Mouse (Mus musculus) gonadal fat pad, adult 2 months (tissue): ENCODE measurements at regions not wholly inside any gene's neighbourhood (a gene's known extent, or its start where the extent isn't known, plus 50 kb on each side); places are given as distances from the start of the nearest gene placed in this dataset.
"Not testable (repeated sequence)": the region's sequence is repeated elsewhere in the genome, so short reads cannot be mapped to it uniquely, and the experiment has no call there.

Experiments used
- DNase-seq: peaks from one replicate; pipeline ENCODE4 v3.0.0-alpha.2; 2012; ENCODE audit warnings: low read depth

GRCm38 (mm10) chr10:25702146-25702545, 166.1 kb upstream of the Smlr1 start:
- DNase-seq: no peak

GRCm38 (mm10) chr10:25695798-25696197, 159.7 kb upstream of the Smlr1 start:
- no peak for DNase-seq

GRCm38 (mm10) chr10:25681243-25681642, 145.2 kb upstream of the Smlr1 start:
- no peak for DNase-seq

- DNase-seq: no peak
Observed at GRCm38 (mm10) chr10:25677889-25678288, 141.8 kb upstream of the Smlr1 start.

DNA sequence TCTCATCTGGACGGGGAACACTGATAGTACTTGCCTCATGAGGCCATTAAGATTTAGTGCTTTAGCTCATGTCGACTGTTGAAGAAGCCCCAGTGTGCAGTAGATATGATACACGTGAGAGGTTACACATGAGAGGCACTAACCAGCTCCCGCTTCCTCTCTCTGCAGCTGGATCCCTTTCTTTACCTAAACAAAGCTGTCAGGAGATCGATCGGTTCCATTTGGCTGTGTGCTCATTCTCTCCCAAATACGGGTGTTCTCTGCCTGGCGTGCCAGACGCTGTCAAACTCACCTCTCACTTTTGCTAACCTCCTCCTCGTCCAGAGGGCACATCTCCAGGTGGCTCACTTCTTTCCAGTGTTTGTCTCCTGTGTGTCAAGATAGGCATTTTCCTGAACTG, 139.3 kb upstream of the Smlr1 start:
- DNase-seq: no peak

GRCm38 (mm10) chr10:25670061-25670460, 134.0 kb upstream of the Smlr1 start:
- DNase-seq: no peak

- DNase-seq: no peak
Observed at GRCm38 (mm10) chr10:25652742-25653563, 116.9 kb upstream of the Smlr1 start.

- no peak for DNase-seq
Observed at GRCm38 (mm10) chr10:25647740-25648139, 111.7 kb upstream of the Smlr1 start.

DNA sequence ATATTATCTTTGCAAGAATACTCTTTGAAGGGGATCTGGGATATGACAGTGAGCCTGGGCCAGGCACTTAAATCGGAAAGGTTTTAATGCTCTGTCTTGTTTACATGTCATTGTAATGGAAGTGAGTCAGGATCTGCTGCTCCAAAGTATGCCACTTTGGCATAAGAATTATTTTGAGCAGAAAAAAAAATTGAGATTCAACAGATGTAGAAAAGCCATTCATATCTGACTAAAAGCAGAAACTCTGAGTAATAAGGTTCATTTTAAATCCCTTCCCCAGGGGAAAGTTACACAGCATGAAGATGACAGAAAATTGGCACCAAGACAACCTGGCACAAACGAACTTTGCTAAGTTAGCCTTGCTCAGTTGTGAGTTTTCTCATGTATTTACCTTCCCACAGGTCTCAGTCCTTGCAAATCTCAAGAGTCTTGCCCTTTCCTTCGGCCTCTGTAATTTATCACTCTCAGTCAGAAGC, 107.5 kb upstream of the Smlr1 start:
- DNase-seq: no peak

DNA sequence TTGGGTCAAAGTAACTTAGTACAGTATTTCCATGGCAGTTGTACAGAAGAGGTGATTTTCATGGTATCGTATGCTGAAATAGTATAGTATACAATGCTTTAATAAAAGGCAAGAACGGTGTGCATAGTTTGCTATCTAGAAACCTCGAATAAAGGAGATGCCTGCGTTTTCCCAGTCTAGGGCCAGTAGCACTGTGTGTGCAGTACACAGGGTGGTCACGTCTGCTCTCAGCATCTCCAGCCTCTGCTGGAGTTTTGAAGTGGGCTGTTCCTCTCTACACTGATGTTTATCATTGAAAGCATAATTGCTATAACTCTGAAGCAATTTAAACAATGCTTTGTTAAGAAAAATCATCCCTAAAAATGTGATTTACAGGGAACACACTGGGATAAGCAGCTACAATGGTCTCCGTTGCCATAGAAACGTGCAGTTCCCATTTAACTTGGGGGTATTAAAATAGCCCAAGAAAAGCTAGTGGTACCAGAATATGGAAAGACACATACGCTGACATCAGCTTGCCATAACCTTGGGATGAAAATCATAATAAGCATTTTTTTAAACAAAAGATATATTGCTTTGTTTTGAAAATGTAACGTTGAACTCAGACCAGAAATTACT, 106.1 kb upstream of the Smlr1 start:
- no peak for DNase-seq

GRCm38 (mm10) chr10:25633058-25633614, 97.1 kb upstream of the Smlr1 start:
- DNase-seq: no peak

- no peak for DNase-seq
Observed at GRCm38 (mm10) chr10:25632306-25632705, 96.2 kb upstream of the Smlr1 start.

DNA sequence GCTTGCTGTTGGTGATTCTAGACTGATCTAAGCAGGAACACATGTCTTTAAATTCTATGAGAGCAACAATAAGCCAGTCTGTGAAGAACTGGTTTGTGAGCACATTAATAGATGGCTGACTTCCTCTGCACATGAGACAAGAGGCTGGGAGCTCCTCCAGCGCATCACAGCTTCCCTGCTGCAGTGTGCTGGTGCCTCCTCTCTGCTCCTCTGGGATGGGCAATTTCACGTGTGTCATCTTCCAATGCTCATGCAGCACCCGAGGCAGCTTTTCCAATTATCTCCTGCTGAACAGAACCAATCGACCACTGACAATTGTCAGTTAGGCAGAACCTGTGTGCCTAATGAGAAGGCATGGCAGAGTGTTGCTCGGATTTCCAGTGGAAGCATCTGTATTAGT, 86.5 kb upstream of the Smlr1 start:
- no peak for DNase-seq

GRCm38 (mm10) chr10:25621747-25622134, 85.7 kb upstream of the Smlr1 start:
- not testable (repeated sequence) for DNase-seq

GRCm38 (mm10) chr10:25620939-25621746, 85.1 kb upstream of the Smlr1 start:
- DNase-seq: no peak

DNA sequence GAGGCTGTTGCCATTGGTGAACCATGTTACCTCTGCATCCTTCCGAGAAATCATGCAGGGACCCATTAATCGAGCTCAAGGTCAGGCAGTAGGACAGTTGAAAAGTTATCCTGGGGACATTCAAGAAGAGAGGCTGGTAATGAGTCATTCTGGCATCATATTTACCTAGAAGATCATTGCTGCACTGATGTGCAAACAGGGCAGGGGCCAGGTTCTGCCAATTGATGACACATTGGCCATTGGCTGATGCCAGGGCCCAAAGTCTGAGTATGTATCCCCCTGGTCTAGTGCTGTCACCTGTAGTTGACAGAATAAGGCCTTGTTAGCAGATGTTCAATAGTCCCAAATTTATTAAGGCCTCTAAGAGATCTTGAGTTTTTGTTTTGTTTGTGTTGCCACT, 83.6 kb upstream of the Smlr1 start:
- DNase-seq: no peak

DNA sequence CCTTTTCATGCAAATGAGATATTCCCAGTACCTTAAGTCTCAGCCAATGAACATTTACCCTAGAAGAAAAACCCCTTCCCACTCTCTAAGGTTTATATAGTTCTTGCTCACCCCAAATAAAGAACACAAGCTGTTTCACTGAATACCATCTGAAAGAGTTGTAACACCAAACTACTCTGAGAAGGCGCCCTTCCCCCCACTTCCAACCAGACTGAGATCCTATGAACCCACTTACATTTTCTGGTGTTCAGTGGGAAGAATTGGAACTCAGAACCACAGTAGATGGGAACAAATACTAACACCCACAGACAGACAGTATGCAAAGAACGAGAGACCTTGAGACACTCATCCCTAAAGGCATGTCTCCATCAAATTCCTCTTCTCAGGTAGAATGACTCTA, 65.4 kb upstream of the Smlr1 start:
- no peak for DNase-seq

DNA sequence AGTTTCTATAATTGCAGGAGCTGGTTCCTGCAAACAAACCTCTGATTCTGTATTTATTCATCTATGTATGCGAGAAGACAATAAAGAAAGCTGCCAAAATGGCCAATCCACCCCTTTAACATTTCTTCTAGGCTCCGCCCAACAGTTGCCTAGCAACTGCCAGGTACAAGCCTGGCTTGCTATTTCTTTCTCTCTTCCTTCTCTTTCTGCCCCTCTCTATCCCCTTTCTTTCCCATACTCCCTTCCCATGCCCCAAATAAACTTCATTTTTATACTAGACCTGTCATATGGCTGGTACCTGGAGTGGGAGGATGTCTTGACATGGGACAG, 53.2 kb upstream of the Smlr1 start:
- no peak for DNase-seq

DNA sequence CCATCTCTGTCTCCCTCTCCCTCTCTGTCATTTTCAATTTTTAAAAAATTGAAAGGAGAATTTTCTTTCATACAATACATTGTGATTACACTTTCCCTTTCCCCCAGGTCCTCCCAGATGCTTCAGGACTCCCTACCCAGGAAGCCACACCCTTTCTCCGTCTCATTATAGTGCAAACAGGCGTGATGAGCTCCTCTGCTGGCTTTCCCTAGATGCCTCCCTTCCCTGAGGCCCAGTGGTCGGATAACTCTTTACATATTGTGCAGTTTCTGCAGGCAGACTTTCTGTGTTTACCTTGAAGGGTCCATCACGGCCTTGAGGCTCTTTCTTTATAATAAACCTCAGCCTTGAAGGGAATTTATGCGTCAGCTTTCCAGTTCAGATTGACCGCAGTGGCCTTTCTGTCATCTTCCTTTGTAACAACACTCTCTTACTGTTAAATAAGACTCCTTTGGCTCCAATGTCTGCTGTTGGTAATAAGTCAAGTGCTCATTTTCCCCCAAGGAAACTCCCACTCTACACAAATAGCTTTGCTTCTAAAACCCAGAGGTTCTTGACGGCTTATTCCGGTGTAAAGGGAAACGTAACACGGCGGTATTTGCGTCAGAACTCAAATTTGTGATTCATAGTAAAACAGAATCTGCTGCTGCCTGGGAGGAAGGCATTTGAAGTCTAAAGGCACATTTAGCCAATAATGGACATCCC, 52.7 kb upstream of the Smlr1 start:
- no peak for DNase-seq
